Mouse (Mus musculus): ENCODE results near the gene B4galt3.

DNA sequence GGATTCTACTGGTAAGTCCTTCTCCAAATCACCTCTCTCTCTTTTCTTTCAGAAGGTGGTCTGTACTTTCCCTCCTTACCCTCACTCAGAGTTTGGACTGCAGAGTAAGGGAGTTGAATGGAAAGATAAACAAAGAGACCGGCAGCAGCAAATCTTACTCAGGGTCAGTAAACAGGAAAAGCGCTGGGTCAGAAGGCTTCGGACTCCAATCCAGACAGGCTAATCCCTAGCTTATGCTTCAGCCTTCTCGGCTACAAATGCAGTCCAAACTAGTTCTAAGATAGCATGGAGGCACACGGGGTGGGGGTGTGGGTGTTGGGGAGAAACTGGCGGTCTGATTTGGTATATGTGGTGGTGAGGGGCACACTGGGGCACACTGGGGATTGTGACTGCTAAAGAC is 32.7 kb upstream of the B4galt3 start:
- no peak for TF ChIP-seq CTCF (IDR thresholded peaks at IDR 0.05; ENCODE audit: control insufficient read depth, insufficient read depth, insufficient replicate concordance, low read depth, low read length)
- TF ChIP-seq POLR2A (IDR thresholded peaks at IDR 0.05; ENCODE audit: control insufficient read depth, low read depth, low read length): no peak
